Mouse (Mus musculus): ENCODE measurements around the gene Tor4a.

DNA sequence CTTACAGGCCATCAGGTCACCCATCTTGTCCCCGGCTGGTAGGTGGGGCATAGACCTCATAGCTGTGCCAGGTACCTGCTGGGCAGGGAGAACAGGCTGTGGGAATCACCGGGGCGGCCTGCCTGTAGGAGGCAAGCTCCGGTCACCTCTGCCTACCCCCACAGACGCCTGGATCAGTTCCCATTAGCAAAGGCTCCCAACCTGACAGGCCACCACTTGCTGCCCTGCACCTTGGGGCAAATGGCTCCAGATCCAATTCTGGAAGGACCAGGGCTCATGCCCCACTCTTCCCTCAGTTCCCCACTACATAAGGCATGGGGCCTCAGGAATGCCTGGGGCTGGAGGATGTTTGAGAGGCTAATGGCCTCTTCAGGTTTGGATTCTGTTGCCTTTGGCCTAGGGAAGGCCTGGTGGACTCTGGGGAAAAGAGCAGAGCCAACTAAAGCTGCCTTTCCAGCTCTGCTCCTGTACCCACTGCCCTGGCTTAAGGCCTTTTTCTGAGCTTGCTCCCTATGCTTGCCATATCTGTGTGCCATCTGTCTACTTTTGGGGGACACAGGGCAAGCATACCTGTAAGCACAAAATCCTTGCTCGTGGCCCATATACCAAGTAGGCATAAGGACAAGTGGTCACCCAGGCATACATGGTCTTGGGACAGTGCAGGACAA, 25.5 kb downstream of the Tor4a start:
- TF ChIP-seq POLR2A (IDR thresholded peaks at IDR 0.05; ENCODE audit: borderline replicate concordance, insufficient read depth, low read length) (no peak), CTCF (IDR thresholded peaks at IDR 0.05; ENCODE audit: borderline replicate concordance, insufficient read depth, low read depth, low read length) (no peak)

Measured in cerebellum, adult 2 months (tissue).